11 mouse cellular contexts compared by ENCODE assay signal in genomic region chr10:42962181-42962601, GRCm38 (mm10).
A peak's percentile ranks its signal among the peaks of the same experiment; 100 is the strongest.
DNase-seq lines count a peak whose midpoint lies in the region; ATAC-seq lines count a peak whose summit lies in the region.
"Had no signal": no experiment of that assay in that cellular context is flagged by ENCODE, and none has a peak within 500 bp of the region (broad histone marks: within the 10 kb centered on the region; RNA-seq: fewer than 3 reads in every experiment).

No protein-coding gene starts in this region.

- peaks cover 18% of the 10 kb centered on the region for H3K4me1 ChIP-seq in kidney, embryonic 15.5 days
- H3K4me1 ChIP-seq in limb, embryonic 10.5 days = peaks cover 30% of the 10 kb centered on the region
- H3K4me1 ChIP-seq in forebrain, embryonic 11.5 days (replicated peaks; ENCODE audit: control insufficient read depth, insufficient read depth, low read length) = peaks cover 8% of the 10 kb centered on the region; the same call in 1 of the 2 replicates

- intact Hi-C loops in gastrocnemius, postnatal 36 days (cut with DNase I) = no loop called here

- H3K36me3 ChIP-seq in kidney, embryonic 15.5 days = no peaks in the 10 kb centered on the region
- no peaks in the 10 kb centered on the region for H3K36me3 ChIP-seq in limb, embryonic 10.5 days
- no peaks in the 10 kb centered on the region for H3K36me3 ChIP-seq in splenic B cell, adult 2 months (ENCODE audit: control insufficient read depth, insufficient read depth, low read length, poor library complexity, severe bottlenecking)
- H3K36me3 ChIP-seq in forebrain, embryonic 11.5 days (ENCODE audit: control insufficient read depth, insufficient read depth, low read length) = no peaks in the 10 kb centered on the region
- H3K36me3 ChIP-seq: heart, embryonic 13.5 days had no signal

- no peak overlapping the region for H3K9ac ChIP-seq in kidney, embryonic 15.5 days
- no peak overlapping the region for H3K9ac ChIP-seq in forebrain, embryonic 11.5 days (ENCODE audit: low read length)
- H3K9ac ChIP-seq: heart, embryonic 13.5 days had no signal

- no peak overlapping the region for H3K4me3 ChIP-seq in kidney, embryonic 15.5 days (replicated peaks)
- H3K4me3 ChIP-seq in limb, embryonic 10.5 days = no peak overlapping the region
- H3K4me3 ChIP-seq in forebrain, embryonic 11.5 days (ENCODE audit: low read depth, low read length) = no peak overlapping the region
- H3K4me3 ChIP-seq: heart, embryonic 13.5 days had no signal

- H3K27me3 ChIP-seq in kidney, embryonic 15.5 days = peaks cover 8% of the 10 kb centered on the region
- H3K27me3 ChIP-seq in limb, embryonic 10.5 days (ENCODE audit: low read depth, poor library complexity, severe bottlenecking) = peaks cover 3% of the 10 kb centered on the region; the same call in 1 of the 2 replicates
- no peaks in the 10 kb centered on the region for H3K27me3 ChIP-seq in splenic B cell, adult 2 months (ENCODE audit: control insufficient read depth, insufficient read depth, low read length, poor library complexity, severe bottlenecking)
- H3K27me3 ChIP-seq in forebrain, embryonic 11.5 days (ENCODE audit: control insufficient read depth, insufficient read depth, low read length) = no peaks in the 10 kb centered on the region

- peak overlapping the region; percentile 76 for H3K27ac ChIP-seq in kidney, embryonic 15.5 days
- peak overlapping the region; percentile 81 for H3K27ac ChIP-seq in limb, embryonic 10.5 days
- no peak overlapping the region for H3K27ac ChIP-seq in forebrain, embryonic 11.5 days (ENCODE audit: low read depth, low read length)
- H3K27ac ChIP-seq: heart, embryonic 13.5 days had no signal

- WGBS in kidney, embryonic 15.5 days = 79% methylated on average over 6 of the region's 6 CpGs
- 67% methylated on average over 6 of the region's 6 CpGs for WGBS in limb, embryonic 10.5 days
- 88% methylated on average over 6 of the region's 6 CpGs for WGBS in forebrain, embryonic 11.5 days

- DNase-seq in kidney, adult 11 months = no peak
- peak; percentile 43 for DNase-seq in T-cell, adult 2 months (ENCODE audit: low spot score)
- no peak for DNase-seq in limb, embryonic 10.5 days (ENCODE audit: low spot score)
- peak; percentile 57 for DNase-seq in splenic B cell, adult 2 months (ENCODE audit: low read depth, low spot score)
- DNase-seq in gastrocnemius, postnatal 36 days = no peak
- no peak for DNase-seq in left cerebral cortex, adult 11 months (ENCODE audit: low spot score)
- DNase-seq in forebrain, embryonic 11.5 days (ENCODE audit: low spot score) = no peak
- DNase-seq: cerebellum, adult 9-10 months; layer of hippocampus, postnatal 36 days had no signal

- no peaks in the 10 kb centered on the region for H3K9me3 ChIP-seq in kidney, embryonic 15.5 days (replicated peaks)
- no peaks in the 10 kb centered on the region for H3K9me3 ChIP-seq in limb, embryonic 10.5 days (replicated peaks)
- no peaks in the 10 kb centered on the region for H3K9me3 ChIP-seq in forebrain, embryonic 11.5 days (ENCODE audit: control insufficient read depth, low read length)
- H3K9me3 ChIP-seq: heart, embryonic 13.5 days had no signal

- peak; percentile 74 for ATAC-seq in kidney, embryonic 15.5 days (replicated peaks; ENCODE audit: low FRiP score)
- no peak for ATAC-seq in forebrain, embryonic 11.5 days (replicated peaks; ENCODE audit: low FRiP score)

- H3K4me2 ChIP-seq in kidney, embryonic 15.5 days = no peak overlapping the region
- H3K4me2 ChIP-seq in forebrain, embryonic 11.5 days (ENCODE audit: low read depth, low read length, severe bottlenecking) = no peak overlapping the region
- H3K4me2 ChIP-seq: heart, embryonic 13.5 days had no signal

Comparison
In these comparisons a context has a peak if more than half of its experiments do, and no peak if none do; other contexts are left out.
1. DNase-seq: peak in T-cell, adult 2 months (single experiment) and splenic B cell, adult 2 months (single experiment); none in kidney, adult 11 months (single experiment), limb, embryonic 10.5 days (single experiment), gastrocnemius, postnatal 36 days (0 of 2), left cerebral cortex, adult 11 months (single experiment) and forebrain, embryonic 11.5 days (single experiment).